Mouse (Mus musculus) small intestine, adult 2 months (tissue): ENCODE data around the gene Zdhhc24.

Source experiments
- CTCF ChIP-seq: fragments of 200-500 bp; IDR thresholded peaks from 2 replicates; pipeline ENCODE4 v1.5.1; 2012; ENCODE audit warnings: low read depth, mild to moderate bottlenecking, control low read depth, inconsistent platforms, low read length, moderate library complexity, mixed read lengths; ENCODE audit not compliant: insufficient replicate concordance, insufficient read length; ENCODE audit errors: extremely low read depth
- POLR2A ChIP-seq: fragments of 200-500 bp; IDR thresholded peaks from 2 replicates; pipeline ENCODE4 v1.6.1; 2012; ENCODE audit warnings: low read depth, mild to moderate bottlenecking, control low read depth, inconsistent platforms, low read length, moderate library complexity

DNA sequence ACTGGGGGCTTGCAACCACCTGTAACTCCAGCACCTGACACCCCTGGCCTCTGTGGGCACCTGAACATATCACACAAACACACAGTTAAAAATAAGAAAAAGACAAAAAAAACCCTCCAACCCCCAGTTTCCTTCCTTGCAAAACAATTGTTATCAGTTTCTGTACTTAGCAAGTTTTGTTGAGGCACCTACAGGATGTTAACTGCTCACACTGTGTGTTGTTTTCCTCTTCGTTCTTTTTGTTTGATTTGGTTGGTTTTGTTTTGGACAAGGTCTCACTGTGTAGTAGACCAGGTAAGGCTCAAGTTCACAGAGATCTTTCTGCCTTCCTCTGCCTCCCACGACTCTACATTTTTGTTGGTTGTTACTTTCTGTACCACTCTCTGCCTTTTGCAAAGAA, 35.9 kb upstream of the Zdhhc24 start:
- TF ChIP-seq CTCF (no peak), POLR2A (no peak)
